Mouse (Mus musculus) bone marrow, adult 2 months (tissue): ENCODE measurements at regions not wholly inside any gene's neighbourhood (a gene's known extent, or its start where the extent isn't known, plus 50 kb on each side); places are given as distances from the start of the nearest gene placed in this dataset.

ENCODE experiments used
- CTCF ChIP-seq: fragments of 200-500 bp; IDR thresholded peaks from 2 replicates; pipeline ENCODE4 v1.5.1; 2011; ENCODE audit warnings: low read length, control low read depth; ENCODE audit not compliant: control insufficient read depth, insufficient read depth
- POLR2A ChIP-seq: fragments of 200-500 bp; IDR thresholded peaks from 2 replicates; pipeline ENCODE4 v1.6.1; 2011; ENCODE audit warnings: low read depth, mild to moderate bottlenecking, control low read depth, low read length, borderline replicate concordance; ENCODE audit not compliant: control insufficient read depth

DNA sequence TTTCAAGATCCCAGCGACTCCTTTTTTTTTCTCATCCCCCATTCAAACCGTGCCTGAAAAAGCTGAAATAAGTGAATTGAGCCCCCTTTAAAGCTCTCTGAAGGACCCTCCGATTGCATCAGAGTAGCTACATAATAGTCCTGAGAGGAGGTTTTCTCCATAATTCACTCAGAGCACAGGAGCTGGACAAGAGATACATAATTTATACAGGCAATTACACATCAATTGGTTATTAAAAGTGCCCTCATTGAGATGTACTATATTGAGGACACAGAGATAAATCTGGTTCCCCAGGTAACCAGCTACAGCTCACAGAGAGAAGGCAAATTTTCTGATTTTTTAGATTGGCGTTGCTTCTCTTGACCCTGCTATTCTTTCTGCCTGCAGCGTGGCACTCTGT, 636.1 kb upstream of the Kirrel3 start:
- TF ChIP-seq POLR2A (no peak), CTCF (no peak)
